Mouse (Mus musculus) layer of hippocampus, adult 2 months (tissue): ENCODE measurements around the gene Ecm2. TPM values are rescaled to one million over a fixed set of nuclear protein-coding genes. Genes with fewer than 3 reads are reported as not detected.

Experiments
- DNase-seq, 2 experiments: peaks; one replicate each; pipeline ENCODE4 v3.0.0; 2022; ENCODE audit warnings: low spot score in 2 of 2
- H3K27ac ChIP-seq: fragments of 200-600 bp; 2 replicates; pipeline ENCODE4 v1.8.1; 2022
- H3K4me3 ChIP-seq: fragments of 200-600 bp; 2 replicates; pipeline ENCODE4 v1.8.1; 2022; ENCODE audit warnings: mild to moderate bottlenecking
- CTCF ChIP-seq: fragments of 200-600 bp; conservative IDR thresholded peaks from 2 replicates; pipeline ENCODE4 v1.8.1; 2022; ENCODE audit warnings: antibody characterized with exemption, mild to moderate bottlenecking, moderate library complexity
- total RNA-seq, 2 experiments: library from RNA; stranded (reverse); gene quantifications; 2 replicates each; pipeline ENCODE4 v1.2.3; 2021

Ecm2 gene
- total RNA-seq, 2 experiments from 2014 or later: 6.5 to 8.1 TPM

- no peak for TF ChIP-seq CTCF
- Histone ChIP-seq H3K27ac (peak within 1 kb of the TSS; percentile 51; the same call in 1 of the 2 replicates), H3K4me3 (no peak within 1 kb of the TSS)
- no peak for DNase-seq
Measured at GRCm38 (mm10) chr13:49581541-49582530, 77.2 kb downstream of the Ecm2 start, which contains the start of gene Omd. Gene Omd, plus strand, starts transcription at chr13:49582462.

Other genes with a start within 250 kb of the Ecm2 start
- 1 to 10 TPM; 5.6 to 7.1 TPM for gene Fgd3, start 184.5 kb upstream of the Ecm2 start, total RNA-seq
- 10 to 100 TPM; 55.2 to 55.3 TPM for gene Bicd2, start 163.2 kb upstream of the Ecm2 start, total RNA-seq
- gene Ippk, start 83.6 kb upstream of the Ecm2 start, total RNA-seq: 10 to 100 TPM; 33.1 to 41.0 TPM
- 1 to 10 TPM in 1 of 2 experiments, under 1 TPM in 1; 0.79 to 1.7 TPM for gene Tes3-ps, start 11.5 kb upstream of the Ecm2 start, total RNA-seq
- 1 to 10 TPM in 1 of 2 experiments, under 1 TPM in 1; 0.83 to 1.2 TPM for gene Aspn, start 39.6 kb downstream of the Ecm2 start, total RNA-seq
- gene Omd, start 77.7 kb downstream of the Ecm2 start, total RNA-seq: under 1 TPM; 0.31 to 0.59 TPM
- gene Ogn, start 103.2 kb downstream of the Ecm2 start, total RNA-seq: 1 to 10 TPM; 5.3 to 6.1 TPM
- gene Cenpp, start 148.0 kb downstream of the Ecm2 start, total RNA-seq: 1 to 10 TPM; 1.7 TPM
- gene Nol8, start 148.3 kb downstream of the Ecm2 start, total RNA-seq: 10 to 100 TPM; 28.4 to 28.5 TPM
- gene Iars, start 177.3 kb downstream of the Ecm2 start, total RNA-seq: 10 to 100 TPM; 60.1 to 66.9 TPM